Mouse (Mus musculus) midbrain, embryonic 16.5 days (tissue): ENCODE results near the gene H2al2a. TPM values are rescaled to one million over a fixed set of nuclear protein-coding genes. Genes with fewer than 3 reads are reported as not detected.
"Not testable (repeated sequence)": the region's sequence is repeated elsewhere in the genome, so short reads cannot be mapped to it uniquely, and the experiment has no call there.

Experiments
- ATAC-seq: fragments of 200-750 bp; cut with Nextera tagmentation; 2 replicates; pipeline ENCODE4 v1.8.0; 2017; ENCODE audit warnings: moderate TSS enrichment
- H3K27ac ChIP-seq: fragments of 300-500 bp; sonication (generic); 2 replicates; pipeline ENCODE4 v1.5.1; 2014; ENCODE audit warnings: mild to moderate bottlenecking, low read length, mixed read lengths
- H3K27me3 ChIP-seq: fragments of 300-500 bp; sonication (generic); 2 replicates; pipeline ENCODE4 v1.6.1; 2014; ENCODE audit warnings: low read depth, low read length, mixed read lengths; ENCODE audit not compliant: control insufficient read depth, insufficient read depth
- H3K36me3 ChIP-seq: fragments of 300-500 bp; sonication (generic); 2 replicates; pipeline ENCODE4 v1.6.1; 2014; ENCODE audit warnings: mild to moderate bottlenecking, low read length, moderate library complexity, mixed read lengths; ENCODE audit not compliant: control insufficient read depth, insufficient read depth
- H3K4me1 ChIP-seq: fragments of 300-500 bp; sonication (generic); 2 replicates; pipeline ENCODE4 v1.6.1; 2014; ENCODE audit warnings: mild to moderate bottlenecking, low read length, mixed read lengths; ENCODE audit not compliant: control insufficient read depth, insufficient read depth
- H3K4me2 ChIP-seq: fragments of 300-500 bp; sonication (generic); 2 replicates; pipeline ENCODE4 v1.6.1; 2014; ENCODE audit warnings: mild to moderate bottlenecking, low read length, mixed read lengths
- H3K4me3 ChIP-seq: fragments of 300-500 bp; sonication (generic); 2 replicates; pipeline ENCODE4 v1.5.1; 2014; ENCODE audit warnings: low read depth, mild to moderate bottlenecking, low read length, moderate library complexity, mixed read lengths
- H3K9ac ChIP-seq: fragments of 300-500 bp; sonication (generic); 2 replicates; pipeline ENCODE4 v1.6.1; 2014; ENCODE audit warnings: low read depth, low read length, mixed read lengths
- H3K9me3 ChIP-seq: fragments of 300-500 bp; sonication (generic); replicated peaks from 2 replicates; pipeline ENCODE4 v1.6.1; 2014; ENCODE audit warnings: mild to moderate bottlenecking, low read length, mixed read lengths; ENCODE audit not compliant: control insufficient read depth, poor library complexity, severe bottlenecking
- WGBS: fragments of 180-500 bp; shearing (Covaris S2); extraction: QIAGEN DNeasy Blood & Tissue Kit; methylation state at CpG from one replicate; pipeline ENCODE4 v1.1.7; 2014; 5-methylcytosine and 5-hydroxymethylcytosine counted together
- polyA plus RNA-seq: library from polyadenylated mRNA; unstranded; fragments of >200 nt; fragmentation: Nextera tagmentation; extraction: Ambion mirVana; gene quantifications from 2 replicates; pipeline ENCODE4 v1.2.1, GENCODE M21; 2015

The H2al2a gene
- polyA plus RNA-seq, 1 experiment from 2014 or later = not detected

- Histone ChIP-seq H3K9me3 (no peaks in the 10 kb centered on the region), H3K9ac (no peak overlapping the region), H3K4me1 (no peaks in the 10 kb centered on the region), H3K36me3 (no peaks in the 10 kb centered on the region), H3K27me3 (no peaks in the 10 kb centered on the region), H3K4me3 (no peak overlapping the region), H3K4me2 (no peak overlapping the region), H3K27ac (no peak overlapping the region)
- ATAC-seq = no peak
- 84% methylated on average over 3 of the region's 3 CpGs for WGBS
These were observed 10.1 kb downstream of the H2al2a start for GRCm38 (mm10) chr2:17986694-17987093.

GRCm38 (mm10) chr2:17984774-17985173 is 12.0 kb downstream of the H2al2a start:
- H3K36me3 ChIP-seq = no peaks in the 10 kb centered on the region
- H3K4me1 ChIP-seq = no peaks in the 10 kb centered on the region
- WGBS = 99% methylated on average over 3 of the region's 3 CpGs
- no peak overlapping the region for H3K27ac ChIP-seq
- no peak overlapping the region for H3K4me2 ChIP-seq
- no peak for ATAC-seq
- H3K4me3 ChIP-seq = no peak overlapping the region
- no peaks in the 10 kb centered on the region for H3K27me3 ChIP-seq
- no peak overlapping the region for H3K9ac ChIP-seq
- no peaks in the 10 kb centered on the region for H3K9me3 ChIP-seq

GRCm38 (mm10) chr2:17982747-17983146 is 14.0 kb downstream of the H2al2a start:
- H3K9me3 ChIP-seq = no peaks in the 10 kb centered on the region
- no peak overlapping the region for H3K27ac ChIP-seq
- no peak overlapping the region for H3K9ac ChIP-seq
- H3K4me2 ChIP-seq = no peak overlapping the region
- no peaks in the 10 kb centered on the region for H3K27me3 ChIP-seq
- no peaks in the 10 kb centered on the region for H3K36me3 ChIP-seq
- H3K4me1 ChIP-seq = no peaks in the 10 kb centered on the region
- no peak overlapping the region for H3K4me3 ChIP-seq
- no peak for ATAC-seq
- WGBS = 93% methylated on average over 1 of the region's 1 CpGs

- Histone ChIP-seq H3K4me3 (no peak overlapping the region), H3K9ac (no peak overlapping the region), H3K4me2 (no peak overlapping the region), H3K36me3 (no peaks in the 10 kb centered on the region), H3K4me1 (no peaks in the 10 kb centered on the region), H3K9me3 (no peaks in the 10 kb centered on the region), H3K27ac (no peak overlapping the region), H3K27me3 (no peaks in the 10 kb centered on the region)
- ATAC-seq = no peak
- 93% methylated on average over 6 of the region's 6 CpGs for WGBS
These were observed 18.1 kb downstream of the H2al2a start for GRCm38 (mm10) chr2:17978706-17979105.

- H3K4me1 ChIP-seq, H3K9ac ChIP-seq, H3K27ac ChIP-seq, H3K36me3 ChIP-seq, H3K4me2 ChIP-seq, H3K27me3 ChIP-seq, H3K9me3 ChIP-seq, ATAC-seq, H3K4me3 ChIP-seq: not testable (repeated sequence)
- WGBS = 91% methylated on average over 7 of the region's 7 CpGs
These were observed 18.5 kb downstream of the H2al2a start for GRCm38 (mm10) chr2:17978251-17978650.

- H3K27me3 ChIP-seq = not testable (repeated sequence)
These were observed 19.1 kb downstream of the H2al2a start for GRCm38 (mm10) chr2:17977645-17978044.

GRCm38 (mm10) chr2:17975601-17976327 is 21.0 kb downstream of the H2al2a start:
- no peak for ATAC-seq
- H3K27ac ChIP-seq = no peak overlapping the region
- no peak overlapping the region for H3K4me3 ChIP-seq
- H3K9me3 ChIP-seq = no peaks in the 10 kb centered on the region
- 78% methylated on average over 4 of the region's 4 CpGs for WGBS
- H3K27me3 ChIP-seq = no peaks in the 10 kb centered on the region
- no peak overlapping the region for H3K4me2 ChIP-seq
- no peaks in the 10 kb centered on the region for H3K36me3 ChIP-seq
- no peaks in the 10 kb centered on the region for H3K4me1 ChIP-seq
- no peak overlapping the region for H3K9ac ChIP-seq

More at GRCm38 (mm10) chr2:17977645-17978044, 19.1 kb downstream of the H2al2a start:
- H3K9ac ChIP-seq, H3K9me3 ChIP-seq, ATAC-seq, H3K4me3 ChIP-seq, H3K27ac ChIP-seq, H3K4me1 ChIP-seq, H3K36me3 ChIP-seq, H3K4me2 ChIP-seq: not testable (repeated sequence)

- Histone ChIP-seq H3K27me3 (no peaks in the 10 kb centered on the region), H3K4me1 (no peaks in the 10 kb centered on the region), H3K27ac (no peak overlapping the region), H3K9me3 (no peaks in the 10 kb centered on the region), H3K36me3 (no peaks in the 10 kb centered on the region), H3K4me2 (no peak overlapping the region), H3K4me3 (no peak overlapping the region), H3K9ac (no peak overlapping the region)
- 44% methylated on average over 2 of the region's 2 CpGs for whole genome bisulfite sequencing
- ATAC-seq = no peak
These were observed 22.8 kb downstream of the H2al2a start for GRCm38 (mm10) chr2:17973868-17974440.

GRCm38 (mm10) chr2:17973246-17973645 is 23.5 kb downstream of the H2al2a start:
- WGBS = 92% methylated on average over 5 of the region's 5 CpGs
- Histone ChIP-seq H3K4me1 (no peaks in the 10 kb centered on the region), H3K27ac (no peak overlapping the region), H3K4me3 (no peak overlapping the region), H3K9ac (no peak overlapping the region), H3K4me2 (no peak overlapping the region), H3K9me3 (no peaks in the 10 kb centered on the region), H3K27me3 (no peaks in the 10 kb centered on the region), H3K36me3 (no peaks in the 10 kb centered on the region)
- no peak for ATAC-seq
